Mouse (Mus musculus) C2C12 (cell line): ENCODE results near the gene Sgtb. TPM values are rescaled to one million over a fixed set of nuclear protein-coding genes. Genes with fewer than 3 reads are reported as not detected.

Experiments
- H3K27me3 ChIP-seq: one replicate; pipeline ENCODE4 v1.6.1; 2011; ENCODE audit not compliant: control insufficient read depth, insufficient read depth, insufficient read length
- H3K36me3 ChIP-seq: one replicate; pipeline ENCODE4 v1.6.1; 2011; ENCODE audit not compliant: control insufficient read depth, insufficient read depth
- H3K4me3 ChIP-seq: one replicate; pipeline ENCODE4 v1.5.1; 2011; ENCODE audit warnings: mild to moderate bottlenecking, control low read depth; ENCODE audit not compliant: poor library complexity, insufficient read depth, severe bottlenecking
- H3K79me2 ChIP-seq: one replicate; pipeline ENCODE4 v1.6.1; 2011; ENCODE audit not compliant: control insufficient read depth, insufficient read depth
- H3K79me3 ChIP-seq: one replicate; pipeline ENCODE4 v1.6.1; 2011; ENCODE audit warnings: low read depth, control low read depth
- H3ac ChIP-seq: one replicate; pipeline ENCODE3; 2011; ENCODE audit warnings: low read depth; ENCODE audit not compliant: control insufficient read depth, insufficient read length
- CEBPB ChIP-seq: IDR thresholded peaks from one replicate; pipeline ENCODE4 v1.6.1; 2011; ENCODE audit warnings: low read depth, mild to moderate bottlenecking, control low read depth, moderate library complexity
- CTCF ChIP-seq: IDR thresholded peaks from one replicate; pipeline ENCODE4 v1.5.1; 2011; ENCODE audit not compliant: control insufficient read depth, insufficient read depth, insufficient read length
- FOSL1 ChIP-seq: IDR thresholded peaks from one replicate; pipeline ENCODE4 v1.8.0; 2011; ENCODE audit warnings: mild to moderate bottlenecking, low read length; ENCODE audit not compliant: poor library complexity, insufficient read depth, severe bottlenecking
- MAX ChIP-seq: IDR thresholded peaks from one replicate; pipeline ENCODE4 v1.6.1; 2011; ENCODE audit warnings: mild to moderate bottlenecking, control low read depth
- MYOD1 ChIP-seq: IDR thresholded peaks from one replicate; pipeline ENCODE4 v1.6.1; 2011; ENCODE audit warnings: low read depth; ENCODE audit not compliant: control insufficient read depth, insufficient read length
- MYOG ChIP-seq: IDR thresholded peaks from one replicate; pipeline ENCODE4 v1.6.1; 2011; ENCODE audit not compliant: control insufficient read depth, insufficient read length; ENCODE audit errors: extremely low read depth
- USF1 ChIP-seq: IDR thresholded peaks from one replicate; pipeline ENCODE4 v1.6.1; 2011; ENCODE audit warnings: low read depth, mild to moderate bottlenecking, control low read depth, moderate library complexity
- polyA plus RNA-seq: library from polyadenylated mRNA; unstranded; fragments of >200 nt; fragmentation: generic; extraction: Trizol; gene quantifications from one replicate; pipeline ENCODE4 v1.2.1, GENCODE M21; 2012; ENCODE audit warnings: missing spikeins

The Sgtb gene
- polyA plus RNA-seq, 1 experiment = 1.3 TPM

DNA sequence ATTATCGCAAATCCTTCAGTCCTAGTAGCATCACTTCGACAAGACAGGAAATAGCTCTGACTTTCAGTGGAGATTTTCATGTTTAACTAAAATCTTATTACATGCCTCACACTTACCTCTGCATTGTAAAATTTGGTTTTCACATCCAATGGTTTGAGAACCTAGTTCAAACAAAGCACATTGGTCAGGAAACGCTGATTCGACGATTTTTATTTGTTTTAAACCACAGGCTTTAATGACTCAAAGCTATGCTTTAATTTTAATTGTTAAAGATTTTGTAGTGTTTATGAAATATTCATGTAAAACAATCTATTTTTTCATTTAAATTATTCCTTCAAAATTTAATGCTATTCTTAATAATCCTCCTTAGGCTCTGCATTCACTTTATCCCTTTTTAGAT is 44.6 kb downstream of the Sgtb start:
- no peak overlapping the region for H3ac ChIP-seq
- no peaks in the 10 kb centered on the region for H3K79me3 ChIP-seq
- H3K27me3 ChIP-seq = no peaks in the 10 kb centered on the region
- H3K79me2 ChIP-seq = no peaks in the 10 kb centered on the region
- TF ChIP-seq CEBPB = no peak
- TF ChIP-seq MAX = no peak
- TF ChIP-seq MYOG = no peak
- peaks cover 27% of the 10 kb centered on the region for H3K36me3 ChIP-seq
- H3K4me3 ChIP-seq = no peak overlapping the region

DNA sequence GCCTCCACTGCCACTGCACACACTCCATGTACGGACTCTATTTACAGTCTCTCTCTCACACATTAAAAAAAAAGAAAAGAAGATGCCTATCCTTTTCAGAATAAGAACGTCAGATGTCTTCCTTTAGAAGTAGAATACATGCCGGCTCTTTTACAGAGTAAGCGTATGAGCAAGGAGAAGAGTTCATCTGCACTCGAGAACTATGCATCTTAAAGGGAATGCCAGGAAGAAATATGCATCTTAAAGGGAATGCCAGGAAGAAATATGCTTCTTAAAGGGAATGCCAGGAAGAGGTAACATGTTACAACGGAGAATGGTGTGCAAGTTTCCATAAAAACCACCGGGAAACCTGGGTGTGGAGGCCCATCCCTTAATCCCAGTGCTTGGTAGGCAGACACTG is 45.6 kb downstream of the Sgtb start:
- Histone ChIP-seq H3K79me2 (no peaks in the 10 kb centered on the region), H3ac (no peak overlapping the region), H3K27me3 (no peaks in the 10 kb centered on the region), H3K4me3 (no peak overlapping the region), H3K36me3 (peaks cover 27% of the 10 kb centered on the region), H3K79me3 (no peaks in the 10 kb centered on the region)
- TF ChIP-seq FOSL1 (no peak), CEBPB (no peak), MYOG (no peak), USF1 (no peak), CTCF (no peak), MYOD1 (no peak), MAX (no peak)

DNA sequence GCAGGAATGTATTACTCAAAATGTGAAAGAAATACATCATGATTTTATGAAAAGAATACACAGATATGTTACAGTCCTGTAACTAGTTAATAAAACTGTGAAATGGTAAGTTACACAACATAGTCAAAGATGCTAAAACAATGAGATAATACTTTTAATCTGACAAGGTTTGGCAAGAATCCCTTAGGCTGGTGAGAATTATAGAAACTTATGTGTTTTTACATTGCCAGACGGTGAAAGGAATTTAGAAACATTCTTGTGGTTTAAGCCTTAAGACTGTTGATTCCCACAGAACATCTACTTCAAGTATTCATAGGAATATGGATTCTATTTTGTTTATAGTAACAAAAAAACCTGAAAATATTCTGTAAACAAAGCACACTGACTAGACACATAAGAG is 46.1 kb downstream of the Sgtb start:
- TF ChIP-seq CTCF (no peak), CEBPB (no peak), MYOG (no peak), FOSL1 (no peak), MAX (no peak), USF1 (no peak), MYOD1 (no peak)
- Histone ChIP-seq H3K27me3 (no peaks in the 10 kb centered on the region), H3K4me3 (no peak overlapping the region), H3K79me2 (no peaks in the 10 kb centered on the region), H3K79me3 (no peaks in the 10 kb centered on the region), H3ac (no peak overlapping the region), H3K36me3 (peaks cover 27% of the 10 kb centered on the region)

DNA sequence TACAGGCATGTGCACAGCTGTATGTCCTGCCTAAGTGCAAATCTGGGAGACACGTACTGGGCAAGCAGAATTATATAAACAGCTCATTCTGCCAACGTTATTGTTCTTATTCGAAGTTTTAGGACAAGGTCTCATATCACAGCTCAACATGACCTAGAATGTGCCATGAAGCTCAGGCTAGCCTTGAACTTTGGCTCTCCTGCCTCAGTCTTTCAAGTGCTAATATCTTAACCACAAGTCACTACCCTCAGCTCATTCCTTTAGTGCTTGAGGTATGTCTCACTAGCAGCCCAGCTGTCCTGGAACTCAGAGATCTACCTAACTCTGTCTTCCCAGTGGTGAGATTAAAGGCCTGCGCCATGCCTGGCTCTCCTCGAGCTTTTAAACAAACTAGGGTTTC is 62.2 kb downstream of the Sgtb start:
- no peaks in the 10 kb centered on the region for H3K27me3 ChIP-seq
- no peak overlapping the region for H3ac ChIP-seq
- H3K4me3 ChIP-seq = no peak overlapping the region
- peaks cover 50% of the 10 kb centered on the region for H3K79me2 ChIP-seq
- H3K79me3 ChIP-seq = peaks cover 34% of the 10 kb centered on the region
- TF ChIP-seq CTCF (no peak), MYOD1 (peak; percentile 34)
- H3K36me3 ChIP-seq = peaks cover 28% of the 10 kb centered on the region

DNA sequence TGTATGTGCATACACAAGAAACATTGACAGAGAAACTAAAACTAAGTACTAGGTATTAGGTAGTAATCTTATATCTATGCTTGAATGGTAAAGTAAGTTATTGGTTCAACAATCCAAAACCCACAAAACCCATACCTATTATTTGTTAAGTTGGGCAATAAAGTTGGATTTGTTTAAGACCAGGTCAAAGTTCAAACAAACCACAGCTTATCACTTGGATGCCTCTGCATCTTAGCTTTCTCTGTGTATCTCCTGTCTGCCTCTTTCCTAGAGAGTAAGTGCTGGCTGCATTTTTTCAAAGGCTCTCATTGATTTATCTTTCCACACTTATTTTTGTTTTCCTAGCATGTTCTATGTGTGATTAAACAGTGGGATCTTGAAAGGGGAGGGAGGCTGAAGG is 63.0 kb downstream of the Sgtb start:
- H3K4me3 ChIP-seq = no peak overlapping the region
- no peak overlapping the region for H3ac ChIP-seq
- TF ChIP-seq MYOD1 (no peak), USF1 (no peak), CEBPB (no peak), MAX (no peak), FOSL1 (no peak), CTCF (no peak), MYOG (no peak)
- H3K79me2 ChIP-seq = peaks cover 58% of the 10 kb centered on the region
- H3K79me3 ChIP-seq = peaks cover 42% of the 10 kb centered on the region
- no peaks in the 10 kb centered on the region for H3K27me3 ChIP-seq
- peaks cover 20% of the 10 kb centered on the region for H3K36me3 ChIP-seq

DNA sequence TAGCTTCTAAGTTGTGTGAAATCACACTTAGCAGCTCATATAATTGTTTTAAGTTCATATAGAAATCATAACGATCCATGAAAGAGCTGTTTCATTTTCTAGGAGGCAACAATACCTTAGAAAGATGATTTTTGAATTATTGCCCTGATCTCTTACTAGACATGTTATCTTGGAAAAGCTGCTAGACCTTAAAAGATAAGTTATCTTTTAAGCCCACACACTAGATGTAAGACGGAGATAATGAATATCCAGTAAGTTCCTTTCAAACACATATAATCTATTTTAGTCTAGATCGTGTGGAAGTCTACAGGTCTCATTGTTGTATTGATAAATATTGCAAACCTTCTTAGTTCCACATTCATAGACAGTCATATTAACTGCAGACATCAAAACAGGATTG is 67.3 kb downstream of the Sgtb start:
- H3K27me3 ChIP-seq = no peaks in the 10 kb centered on the region
- H3K79me3 ChIP-seq = peaks cover 47% of the 10 kb centered on the region
- peaks cover 75% of the 10 kb centered on the region for H3K79me2 ChIP-seq
- TF ChIP-seq CTCF = no peak
- peaks cover 10% of the 10 kb centered on the region for H3K36me3 ChIP-seq
- peak overlapping the region; percentile 92 for H3K4me3 ChIP-seq
- H3ac ChIP-seq = peak overlapping the region; percentile 42
